Comparison of ENCODE assay signal across 16 mouse cellular contexts in genomic region chr12:111352520-111352919, GRCm38 (mm10). TPM values are rescaled to one million over a fixed set of nuclear protein-coding genes. Genes with fewer than 3 reads are reported as not detected.
DNase-seq lines count a peak whose midpoint lies in the region; ATAC-seq and TF ChIP-seq lines count a peak whose summit lies in the region.
"Had no signal": no experiment of that assay in that cellular context is flagged by ENCODE, and none has a peak within 500 bp of the region (broad histone marks: within the 10 kb centered on the region; RNA-seq: fewer than 3 reads in every experiment).

No protein-coding gene starts in this region.

- no peak for DNase-seq in kidney, adult 2 months
- DNase-seq in kidney, postnatal 14 days: no peak
- DNase-seq in lung, adult 2 months: no peak
- DNase-seq in intestine, embryonic 14.5 days (ENCODE audit: low spot score): no peak
- DNase-seq: cerebellum, adult 11-12 months; right cerebral cortex, adult 18-20 months had no signal

- no peak overlapping the region for H3K9ac ChIP-seq in lung, embryonic 15.5 days
- H3K9ac ChIP-seq in intestine, embryonic 14.5 days (ENCODE audit: low read length): no peak overlapping the region
- H3K9ac ChIP-seq: embryonic facial prominence, embryonic 13.5 days; limb, embryonic 15.5 days had no signal

- H3K4me1 ChIP-seq in kidney, adult 2 months (ENCODE audit: control insufficient read depth, insufficient read depth, low read length): peaks cover 42% of the 10 kb centered on the region
- peaks cover 43% of the 10 kb centered on the region for H3K4me1 ChIP-seq in lung, embryonic 15.5 days
- peaks cover 37% of the 10 kb centered on the region for H3K4me1 ChIP-seq in lung, adult 2 months (ENCODE audit: control insufficient read depth, insufficient read depth, low read length)
- peaks cover 13% of the 10 kb centered on the region for H3K4me1 ChIP-seq in intestine, embryonic 14.5 days (replicated peaks; ENCODE audit: control insufficient read depth, insufficient read depth, low read length)

- no peaks in the 10 kb centered on the region for H3K9me3 ChIP-seq in lung, embryonic 15.5 days
- no peaks in the 10 kb centered on the region for H3K9me3 ChIP-seq in intestine, embryonic 14.5 days (ENCODE audit: control insufficient read depth, low read length)
- H3K9me3 ChIP-seq: embryonic facial prominence, embryonic 13.5 days; forebrain, embryonic 10.5 days; limb, embryonic 15.5 days had no signal

- no peak overlapping the region for H3K4me3 ChIP-seq in kidney, adult 2 months (ENCODE audit: insufficient read depth, low read depth, low read length)
- no peak overlapping the region for H3K4me3 ChIP-seq in lung, embryonic 15.5 days
- no peak overlapping the region for H3K4me3 ChIP-seq in lung, adult 2 months (replicated peaks; ENCODE audit: extremely low read depth, low read depth, low read length)
- H3K4me3 ChIP-seq in intestine, embryonic 14.5 days (ENCODE audit: low read depth, low read length): no peak overlapping the region
- no peak overlapping the region for H3K4me3 ChIP-seq in myocyte
- H3K4me3 ChIP-seq: embryonic facial prominence, embryonic 13.5 days; forebrain, embryonic 10.5 days; limb, embryonic 15.5 days had no signal

- peaks cover 80% of the 10 kb centered on the region for H3K79me2 ChIP-seq in myocyte (ENCODE audit: control insufficient read depth, insufficient read depth)

- no peaks in the 10 kb centered on the region for H3K36me3 ChIP-seq in kidney, adult 2 months (ENCODE audit: control insufficient read depth, insufficient read depth, low read length)
- H3K36me3 ChIP-seq in lung, embryonic 15.5 days: no peaks in the 10 kb centered on the region
- H3K36me3 ChIP-seq in intestine, embryonic 14.5 days (ENCODE audit: control insufficient read depth, insufficient read depth, low read length): no peaks in the 10 kb centered on the region
- no peaks in the 10 kb centered on the region for H3K36me3 ChIP-seq in myocyte (ENCODE audit: control insufficient read depth, insufficient read depth)
- H3K36me3 ChIP-seq: limb, embryonic 15.5 days had no signal

- no peak for ATAC-seq in lung, embryonic 15.5 days (ENCODE audit: borderline replicate concordance, extremely low read depth, low FRiP score, low TSS enrichment)
- no peak for ATAC-seq in intestine, embryonic 14.5 days (replicated peaks; ENCODE audit: low FRiP score, low TSS enrichment, low read depth)
- no peak for ATAC-seq in activated CD4-positive, CD25-positive, alpha-beta regulatory T cell, adult 4 months
- ATAC-seq: inflammation-experienced regulatory T-cells, adult 6 months had no signal

- H3K27ac ChIP-seq in kidney, adult 2 months (ENCODE audit: insufficient read depth, low read depth, low read length): peak overlapping the region; percentile 83
- peak overlapping the region; percentile 71 for H3K27ac ChIP-seq in lung, embryonic 15.5 days
- 0 out of 2 replicates have a peak overlapping the region, but pooled peaks have one; percentile 9 for H3K27ac ChIP-seq in intestine, embryonic 14.5 days (ENCODE audit: low read depth)
- H3K27ac ChIP-seq: embryonic facial prominence, embryonic 13.5 days; limb, embryonic 15.5 days; macrophage had no signal

- 57% methylated on average over 10 of the region's 10 CpGs for WGBS in kidney, adult 2 months
- 54% methylated on average over 10 of the region's 10 CpGs for WGBS in lung, embryonic 15.5 days
- 42% methylated on average over 10 of the region's 10 CpGs for WGBS in lung, adult 2 months
- WGBS in intestine, embryonic 14.5 days: 87% methylated on average over 9 of the region's 10 CpGs

- no peak overlapping the region for H3K4me2 ChIP-seq in lung, embryonic 15.5 days
- no peak overlapping the region for H3K4me2 ChIP-seq in intestine, embryonic 14.5 days (ENCODE audit: low read length)
- peak overlapping the region; percentile 82 for H3K4me2 ChIP-seq in myocyte (ENCODE audit: low read depth)
- H3K4me2 ChIP-seq: embryonic facial prominence, embryonic 13.5 days; limb, embryonic 15.5 days had no signal

- TF ChIP-seq CTCF in kidney, adult 2 months (conservative IDR thresholded peaks at IDR 0.05; ENCODE audit: insufficient read depth, insufficient read length, low read depth, low read length): no peak
- TF ChIP-seq CTCF in lung, adult 2 months (IDR thresholded peaks at IDR 0.05; ENCODE audit: insufficient read depth, low read length): no peak; the same call in 1 of the 2 replicates

- H3ac ChIP-seq in myocyte (ENCODE audit: control insufficient read depth, insufficient read length): no peak overlapping the region

- no peaks in the 10 kb centered on the region for H3K27me3 ChIP-seq in kidney, adult 2 months (replicated peaks; ENCODE audit: control insufficient read depth, insufficient read depth, low read length)
- H3K27me3 ChIP-seq in lung, embryonic 15.5 days: no peaks in the 10 kb centered on the region
- no peaks in the 10 kb centered on the region for H3K27me3 ChIP-seq in intestine, embryonic 14.5 days (replicated peaks; ENCODE audit: control insufficient read depth, insufficient read depth, low read length)
- H3K27me3 ChIP-seq in myocyte (ENCODE audit: control insufficient read depth, insufficient read depth, insufficient read length): no peaks in the 10 kb centered on the region
- H3K27me3 ChIP-seq: embryonic facial prominence, embryonic 13.5 days; limb, embryonic 15.5 days had no signal

- TF ChIP-seq POLR2A in kidney, adult 2 months (IDR thresholded peaks at IDR 0.05; ENCODE audit: low read depth, low read length): no peak
- TF ChIP-seq POLR2A in lung, adult 2 months (IDR thresholded peaks at IDR 0.05; ENCODE audit: borderline replicate concordance, extremely low read depth, low read depth, low read length): no peak
- no peak for TF ChIP-seq POLR2A in myocyte (IDR thresholded peaks at IDR 0.05; ENCODE audit: insufficient read length, low read depth)

TF ChIP-seq in myocyte, 11 proteins besides CTCF, POLR2A, EP300 and RAD21:
- TF ChIP-seq CEBPB (IDR thresholded peaks at IDR 0.05; ENCODE audit: insufficient read depth, poor library complexity, severe bottlenecking): no peak
- TF ChIP-seq TCF3 (IDR thresholded peaks at IDR 0.05; ENCODE audit: insufficient read length, low read depth): no peak
- TF ChIP-seq POLR2AphosphoS2 (IDR thresholded peaks at IDR 0.05; ENCODE audit: insufficient read length, low read depth): no peak
- TF ChIP-seq REST (IDR thresholded peaks at IDR 0.05; ENCODE audit: insufficient read depth, insufficient read length): no peak
- TF ChIP-seq MAX (IDR thresholded peaks at IDR 0.05; ENCODE audit: low read depth): no peak
- no peak for TF ChIP-seq MYOD1 (IDR thresholded peaks at IDR 0.05; ENCODE audit: control insufficient read depth in 1 of 3, insufficient read length in 2 of 3, low read depth in 2 of 3)
- no peak for TF ChIP-seq MYOG (IDR thresholded peaks at IDR 0.05; ENCODE audit: control insufficient read depth in 1 of 3, insufficient read depth in 1 of 3, insufficient read length in 2 of 3, low read depth in 2 of 3)
TF ChIP-seq in myocyte: peak in this region for 0.

RNA-seq across cellular contexts. Expression of gene Cdc42bpb, which starts 25.0 kb away (rescaled TPM):
- polyA plus RNA-seq in kidney, adult 2 months (2012; rRNA removed): 164 and 208 TPM in 2 replicates
- polyA plus RNA-seq in lung, embryonic 15.5 days (2015; fragmentation: Nextera tagmentation; extraction: Ambion mirVana): 31.8 and 32.2 TPM in 2 replicates
- 305 and 359 TPM in 2 replicates for polyA plus RNA-seq in lung, adult 2 months (2012; rRNA removed)
- polyA plus RNA-seq in intestine, embryonic 14.5 days (2014; fragmentation: Nextera tagmentation; extraction: Ambion mirVana): 48.2 and 49.0 TPM in 2 replicates
- 43.2 TPM for polyA plus RNA-seq in myocyte (2012; fragmentation: generic; extraction: Trizol)
- under 1 TPM; 0.25 to 0.27 TPM for polyA plus RNA-seq in activated CD4-positive, CD25-positive, alpha-beta regulatory T cell, adult 4 months (2017; shearing (Covaris generic))

RNA-seq across cellular contexts. Expression of gene Lbhd2, which starts 54.1 kb away (rescaled TPM):
- 0.13 and 0.15 TPM in 2 replicates for polyA plus RNA-seq in kidney, adult 2 months (2012; rRNA removed)
- 0.50 and 0.93 TPM in 2 replicates for polyA plus RNA-seq in lung, embryonic 15.5 days (2015; fragmentation: Nextera tagmentation; extraction: Ambion mirVana)
- not detected in 2 replicates for polyA plus RNA-seq in lung, adult 2 months (2012; rRNA removed)
- 1.3 and 2.9 TPM in 2 replicates for polyA plus RNA-seq in intestine, embryonic 14.5 days (2014; fragmentation: Nextera tagmentation; extraction: Ambion mirVana)
- polyA plus RNA-seq in myocyte (2012; fragmentation: generic; extraction: Trizol): not detected
- polyA plus RNA-seq in activated CD4-positive, CD25-positive, alpha-beta regulatory T cell, adult 4 months (2017; shearing (Covaris generic)): not detected
- polyA plus RNA-seq: C2C12; forebrain, embryonic 10.5 days; gonadal fat pad, adult 2 months; macrophage had no signal

Comparison
In these comparisons a context has a peak if more than half of its experiments do, and no peak if none do; other contexts are left out.
1. H3K27ac ChIP-seq: peak in every context shown above with its lines; median percentile 83 in kidney, adult 2 months; 71 in lung, embryonic 15.5 days; 9 in intestine, embryonic 14.5 days.
2. RNA of gene Cdc42bpb, which starts 25.0 kb away (polyA plus RNA-seq): 305 to 359 TPM in lung, adult 2 months, 164 to 208 TPM in kidney, adult 2 months, 48.2 to 49.0 TPM in intestine, embryonic 14.5 days, 43.2 TPM in myocyte (single experiment) and 31.8 to 32.2 TPM in lung, embryonic 15.5 days; 0.25 to 0.27 TPM in activated CD4-positive, CD25-positive, alpha-beta regulatory T cell, adult 4 months; every median in the first group is over 10 times any median in the second.